Mouse (Mus musculus) embryonic facial prominence, embryonic 11.5 days (tissue): ENCODE results near the gene Slc8a1. TPM values are rescaled to one million over a fixed set of nuclear protein-coding genes. Genes with fewer than 3 reads are reported as not detected.
A peak's percentile ranks its signal among the peaks of the same experiment; 100 is the strongest.

Experiments used
- ATAC-seq: fragments of 200-750 bp; cut with Nextera tagmentation; replicated peaks from 2 replicates; pipeline ENCODE4 v1.8.0; 2017; ENCODE audit warnings: low read depth; ENCODE audit not compliant: insufficient number of reproducible peaks, low FRiP score, low TSS enrichment
- DNase-seq: peaks from one replicate; pipeline ENCODE4 v3.0.0-alpha.2; 2015; ENCODE audit warnings: low spot score
- H3K27ac ChIP-seq: fragments of 300-500 bp; sonication (generic); replicated peaks from 2 replicates; pipeline ENCODE4 v1.5.1; 2014; ENCODE audit warnings: mild to moderate bottlenecking, low read depth, low read length, control low read depth
- H3K27me3 ChIP-seq: fragments of 300-500 bp; sonication (generic); 2 replicates; pipeline ENCODE4 v1.6.1; 2014; ENCODE audit warnings: mild to moderate bottlenecking, low read length, moderate library complexity, mixed read lengths; ENCODE audit not compliant: control insufficient read depth, insufficient read depth
- H3K36me3 ChIP-seq: fragments of 300-500 bp; sonication (generic); replicated peaks from 2 replicates; pipeline ENCODE4 v1.6.1; 2014; ENCODE audit warnings: low read depth, mild to moderate bottlenecking, low read length, moderate library complexity, mixed read lengths; ENCODE audit not compliant: control insufficient read depth, insufficient read depth
- H3K4me1 ChIP-seq: fragments of 300-500 bp; sonication (generic); 2 replicates; pipeline ENCODE4 v1.6.1; 2014; ENCODE audit warnings: low read length, mixed read lengths; ENCODE audit not compliant: control insufficient read depth, insufficient read depth
- H3K4me2 ChIP-seq: fragments of 300-500 bp; sonication (generic); 2 replicates; pipeline ENCODE4 v1.6.1; 2014; ENCODE audit warnings: low read depth, mild to moderate bottlenecking, control low read depth, low read length, moderate library complexity
- H3K4me3 ChIP-seq: fragments of 300-500 bp; sonication (generic); 2 replicates; pipeline ENCODE4 v1.5.1; 2014; ENCODE audit warnings: low read depth, low read length, control low read depth
- H3K9ac ChIP-seq: fragments of 300-500 bp; sonication (generic); replicated peaks from 2 replicates; pipeline ENCODE4 v1.6.1; 2014; ENCODE audit warnings: mild to moderate bottlenecking, control low read depth, low read length
- H3K9me3 ChIP-seq: fragments of 300-500 bp; sonication (generic); replicated peaks from 2 replicates; pipeline ENCODE4 v1.6.1; 2016; ENCODE audit warnings: mild to moderate bottlenecking, low read length, inconsistent platforms, mixed read lengths; ENCODE audit not compliant: control insufficient read depth
- WGBS: fragments of 180-500 bp; shearing (Covaris S2); extraction: QIAGEN DNeasy Blood & Tissue Kit; methylation state at CpG from one replicate; pipeline ENCODE4 v1.1.7; 2014; 5-methylcytosine and 5-hydroxymethylcytosine counted together
- polyA plus RNA-seq: library from polyadenylated mRNA; unstranded; fragments of >200 nt; fragmentation: Nextera tagmentation; extraction: Ambion mirVana; gene quantifications from 2 replicates; pipeline ENCODE4 v1.2.1, GENCODE M21; 2014

The Slc8a1 gene
- polyA plus RNA-seq, 1 experiment from 2014 or later, result 3.1 TPM

DNA sequence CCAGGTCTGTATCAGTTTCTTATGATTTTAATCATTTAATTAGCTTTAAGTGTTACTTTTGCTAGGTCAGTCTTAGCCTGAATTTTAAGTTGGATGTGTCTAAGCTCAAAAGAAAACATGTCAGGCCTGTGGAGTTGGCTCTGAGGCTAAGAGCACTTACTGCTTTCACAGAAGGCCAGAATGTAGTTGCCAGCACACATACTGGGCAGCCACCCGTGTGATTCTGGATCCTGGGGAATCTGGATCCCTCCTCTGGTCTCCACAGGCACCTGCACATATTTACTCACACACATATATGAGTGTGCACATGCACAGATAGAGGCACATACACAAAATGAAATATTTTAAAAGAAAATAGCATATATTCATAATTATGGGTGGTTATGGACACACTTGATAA is 241.6 kb downstream of the Slc8a1 start:
- WGBS, result 73% methylated on average over 1 of the region's 1 CpGs
- Histone ChIP-seq H3K4me2 (no peak overlapping the region), H3K36me3 (no peaks in the 10 kb centered on the region)

DNA sequence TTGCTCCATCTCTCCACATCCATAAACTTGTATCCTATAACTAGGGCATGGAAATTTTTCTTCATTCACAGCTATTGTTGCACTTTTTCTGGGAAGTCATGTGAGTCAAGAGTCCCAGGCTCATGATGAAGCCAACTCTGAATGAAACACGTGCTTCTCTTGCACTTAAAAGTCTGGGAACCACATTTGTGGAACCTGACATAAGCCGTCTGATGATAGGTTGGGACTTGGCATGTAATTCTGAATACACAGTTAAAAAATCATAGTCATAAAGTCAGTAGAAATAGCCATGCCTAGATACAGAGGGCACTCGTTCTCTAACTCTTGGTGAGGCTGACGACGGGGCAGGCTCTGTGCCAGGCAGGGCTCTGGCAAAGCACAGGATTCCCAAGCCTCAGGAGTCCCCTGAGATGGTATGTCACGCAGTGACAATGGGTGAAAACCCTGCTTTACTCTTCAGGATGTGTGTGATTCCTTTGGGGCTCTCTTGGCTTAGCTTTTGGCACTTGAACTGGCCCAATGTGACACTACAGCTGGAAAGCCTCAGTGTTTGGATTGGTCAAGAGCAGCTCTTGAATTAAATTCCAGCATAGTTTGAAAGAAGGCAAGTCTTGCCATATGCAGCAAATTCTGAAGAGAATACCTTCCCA is 245.8 kb downstream of the Slc8a1 start:
- Histone ChIP-seq H3K4me2 (no peak overlapping the region), H3K27me3 (no peaks in the 10 kb centered on the region), H3K27ac (no peak overlapping the region), H3K4me3 (no peak overlapping the region), H3K9ac (no peak overlapping the region), H3K4me1 (no peaks in the 10 kb centered on the region), H3K9me3 (no peaks in the 10 kb centered on the region), H3K36me3 (no peaks in the 10 kb centered on the region)
- 90% methylated on average over 6 of the region's 6 CpGs for WGBS
- DNase-seq (no peak), ATAC-seq (no peak)

More for the DNA sequence above, 241.6 kb downstream of the Slc8a1 start:
- Histone ChIP-seq H3K4me1 (no peaks in the 10 kb centered on the region), H3K27me3 (no peaks in the 10 kb centered on the region), H3K9me3 (no peaks in the 10 kb centered on the region), H3K27ac (no peak overlapping the region), H3K9ac (no peak overlapping the region), H3K4me3 (no peak overlapping the region)
- ATAC-seq (no peak), DNase-seq (no peak)

DNA sequence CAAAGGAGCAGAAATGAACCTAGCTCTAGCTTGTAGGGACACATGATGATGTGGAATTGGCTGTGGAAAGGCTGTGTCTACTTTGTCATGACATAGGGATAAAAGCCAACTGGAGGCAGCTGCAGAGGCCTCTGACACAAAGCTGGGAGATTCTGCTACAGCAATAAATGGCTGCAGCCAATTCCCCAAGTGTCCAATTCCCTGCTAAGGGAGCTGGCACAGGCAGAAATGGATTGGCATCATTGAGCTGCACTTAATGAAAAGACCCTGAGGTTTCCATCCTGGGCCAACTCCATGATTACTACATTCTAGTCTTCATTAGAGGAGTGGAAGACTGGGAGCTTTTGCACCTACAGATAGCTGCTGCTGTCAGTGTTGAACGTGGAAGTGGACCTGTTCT is 251.8 kb downstream of the Slc8a1 start:
- H3K9me3 ChIP-seq, result no peaks in the 10 kb centered on the region

DNA sequence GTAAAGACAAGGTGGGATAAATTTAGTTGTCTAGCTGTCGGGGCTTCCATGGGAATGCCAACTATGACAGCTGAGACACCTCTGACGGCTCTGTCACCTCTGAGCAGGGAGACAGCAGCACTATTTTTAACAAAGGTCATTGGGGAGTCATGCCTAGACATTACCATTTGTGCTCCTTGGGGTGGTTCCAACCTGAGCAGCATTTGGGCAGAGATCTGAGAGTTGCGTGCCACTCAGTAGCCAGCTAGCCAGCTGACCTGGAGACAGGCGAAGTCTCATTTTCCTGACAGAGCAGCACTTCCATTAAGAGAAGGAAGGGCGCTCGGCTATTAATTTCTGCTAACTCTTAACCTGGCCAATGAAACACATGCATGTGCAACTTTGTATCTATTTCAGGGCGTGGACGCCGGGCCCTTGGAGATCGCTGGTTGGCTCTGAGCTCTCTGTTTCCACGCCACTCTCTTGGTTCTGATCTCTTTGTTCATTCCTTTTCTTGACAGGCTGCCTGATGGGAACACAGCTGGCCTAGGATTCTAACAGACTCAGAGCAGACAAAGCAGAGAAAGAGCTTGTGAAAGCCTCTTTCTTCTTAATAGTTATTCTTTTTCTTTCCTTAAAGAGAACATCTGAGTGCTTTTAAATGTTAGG is 256.2 kb downstream of the Slc8a1 start:
- ATAC-seq (no peak), DNase-seq (no peak)
- no peak overlapping the region for H3K27ac ChIP-seq
- no peaks in the 10 kb centered on the region for H3K27me3 ChIP-seq
- 76% methylated on average over 11 of the region's 11 CpGs for WGBS
- H3K4me2 ChIP-seq, result no peak overlapping the region
- no peaks in the 10 kb centered on the region for H3K36me3 ChIP-seq
- H3K9me3 ChIP-seq, result no peaks in the 10 kb centered on the region
- H3K4me3 ChIP-seq, result no peak overlapping the region
- H3K9ac ChIP-seq, result no peak overlapping the region
- H3K4me1 ChIP-seq, result no peaks in the 10 kb centered on the region

More for the DNA sequence above, 251.8 kb downstream of the Slc8a1 start:
- H3K4me2 ChIP-seq, result no peak overlapping the region
- no peak for ATAC-seq
- WGBS, result 89% methylated on average over 1 of the region's 1 CpGs
- H3K4me1 ChIP-seq, result no peaks in the 10 kb centered on the region
- no peaks in the 10 kb centered on the region for H3K27me3 ChIP-seq
- no peak overlapping the region for H3K4me3 ChIP-seq
- no peak for DNase-seq
- H3K9ac ChIP-seq, result no peak overlapping the region
- H3K27ac ChIP-seq, result no peak overlapping the region
- H3K36me3 ChIP-seq, result no peaks in the 10 kb centered on the region

DNA sequence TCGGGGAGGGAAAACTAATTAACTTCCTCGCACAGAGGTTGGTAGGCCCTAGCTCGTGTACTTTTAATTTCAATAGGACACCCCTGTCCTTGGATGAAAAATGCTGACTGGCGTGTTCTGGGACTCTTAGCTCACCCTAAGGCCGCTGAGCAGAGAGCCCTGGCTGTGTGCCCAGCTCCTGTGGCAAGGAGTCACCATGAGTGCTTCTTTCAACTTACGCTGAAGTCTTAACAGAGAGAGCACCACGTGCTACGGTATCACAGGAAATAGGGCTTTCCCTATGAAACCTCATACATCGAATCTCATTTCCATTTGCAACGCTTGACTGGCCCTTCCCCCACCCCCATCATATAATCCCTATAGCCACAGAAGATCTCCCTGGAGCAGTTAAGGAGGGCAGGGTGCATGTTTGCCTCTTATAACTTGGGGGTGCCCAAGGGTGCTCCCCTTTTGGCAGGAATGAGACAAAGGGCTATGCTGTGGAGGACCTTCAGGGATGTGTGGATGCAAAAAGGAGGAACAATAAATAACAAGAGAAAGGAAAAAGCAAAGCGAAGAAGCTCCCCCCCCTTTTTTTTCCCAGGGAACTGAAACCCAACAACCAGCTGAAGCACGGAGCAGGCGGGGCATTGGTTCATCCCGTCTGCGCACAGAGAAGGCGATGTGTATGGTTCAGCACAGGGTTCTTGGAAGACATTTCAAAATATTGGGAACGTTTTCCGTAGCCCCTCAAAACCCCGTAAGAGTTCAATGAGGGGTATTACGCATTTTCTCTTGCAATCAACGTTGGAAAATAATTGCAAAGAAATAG is 257.6 kb downstream of the Slc8a1 start:
- Histone ChIP-seq H3K9ac (no peak overlapping the region), H3K4me3 (no peak overlapping the region), H3K27ac (no peak overlapping the region), H3K9me3 (no peaks in the 10 kb centered on the region), H3K36me3 (no peaks in the 10 kb centered on the region), H3K4me2 (no peak overlapping the region), H3K4me1 (no peaks in the 10 kb centered on the region), H3K27me3 (no peaks in the 10 kb centered on the region)
- WGBS, result 73% methylated on average over 21 of the region's 21 CpGs
- DNase-seq (peak; percentile 32), ATAC-seq (peak; percentile 73; the same call in 1 of the 2 replicates)

DNA sequence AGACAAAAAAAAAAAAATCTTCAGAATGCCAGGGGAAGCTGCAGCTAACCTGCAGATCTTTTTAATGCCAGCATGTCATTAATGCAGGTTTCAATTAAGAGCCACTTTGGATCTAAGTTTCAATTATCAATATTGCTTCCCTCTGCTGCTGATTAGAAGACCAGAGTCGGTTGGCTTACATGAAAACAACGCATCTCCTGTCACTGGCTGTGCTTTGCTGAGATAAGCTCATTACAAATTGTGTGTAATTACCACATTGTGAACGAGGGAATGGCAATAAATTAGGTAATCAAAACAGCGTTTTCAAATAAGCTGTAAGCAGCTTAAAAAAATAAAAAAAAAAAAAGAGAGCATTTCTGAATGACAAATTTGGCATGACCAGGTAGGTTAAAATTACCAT is 258.4 kb downstream of the Slc8a1 start:
- ATAC-seq, result no peak
- 48% methylated on average over 4 of the region's 4 CpGs for WGBS

DNA sequence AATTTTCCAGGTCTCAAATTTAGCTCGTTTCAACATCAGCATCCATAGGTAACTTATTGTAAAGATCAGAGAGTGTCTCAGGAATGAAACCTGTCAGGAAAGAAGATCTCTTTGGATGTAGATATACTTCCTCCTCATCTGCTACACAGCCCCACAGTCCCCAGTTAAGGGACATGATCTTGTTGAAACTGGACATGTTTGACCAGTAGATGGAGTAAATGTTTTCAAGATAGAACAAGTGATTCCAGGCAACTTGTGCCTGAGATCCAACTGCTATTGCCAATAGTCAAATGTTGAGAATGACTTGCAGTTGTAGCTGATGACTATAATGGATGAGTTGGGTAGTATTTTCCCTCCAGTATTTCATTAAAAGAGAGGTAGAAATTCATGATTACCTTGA is 260.8 kb downstream of the Slc8a1 start:
- no peak for ATAC-seq
- 86% methylated on average over 1 of the region's 1 CpGs for WGBS
- Histone ChIP-seq H3K9ac (no peak overlapping the region), H3K4me2 (no peak overlapping the region), H3K4me3 (no peak overlapping the region), H3K4me1 (no peaks in the 10 kb centered on the region), H3K36me3 (no peaks in the 10 kb centered on the region), H3K9me3 (no peaks in the 10 kb centered on the region), H3K27ac (no peak overlapping the region), H3K27me3 (no peaks in the 10 kb centered on the region)
- no peak for DNase-seq

More for the DNA sequence above, 258.4 kb downstream of the Slc8a1 start:
- DNase-seq, result no peak
- no peaks in the 10 kb centered on the region for H3K27me3 ChIP-seq
- H3K4me3 ChIP-seq, result no peak overlapping the region
- H3K9me3 ChIP-seq, result no peaks in the 10 kb centered on the region
- no peak overlapping the region for H3K4me2 ChIP-seq
- no peaks in the 10 kb centered on the region for H3K36me3 ChIP-seq
- no peaks in the 10 kb centered on the region for H3K4me1 ChIP-seq
- H3K27ac ChIP-seq, result no peak overlapping the region
- no peak overlapping the region for H3K9ac ChIP-seq

DNA sequence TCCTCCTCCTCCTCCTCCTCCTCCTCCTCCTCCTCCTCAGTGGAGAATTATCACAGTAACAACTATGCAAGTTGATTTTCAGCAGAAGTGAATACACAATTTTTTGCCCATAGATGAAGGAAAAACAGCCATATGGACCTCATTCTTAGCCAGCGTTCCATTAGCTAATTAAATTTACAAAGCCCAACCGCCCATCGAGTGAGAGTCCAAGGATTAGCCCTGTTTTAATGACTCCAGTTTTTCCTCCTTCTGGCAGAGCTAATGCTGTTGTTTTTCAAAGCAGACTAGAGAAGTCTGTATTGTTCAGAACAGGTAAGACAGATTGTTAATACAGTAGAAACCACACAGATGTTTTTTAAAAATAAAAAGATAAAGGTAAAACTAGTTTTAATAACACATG is 264.8 kb downstream of the Slc8a1 start:
- Histone ChIP-seq H3K9me3 (no peaks in the 10 kb centered on the region), H3K4me1 (no peaks in the 10 kb centered on the region), H3K4me2 (no peak overlapping the region), H3K4me3 (no peak overlapping the region), H3K9ac (no peak overlapping the region), H3K27ac (no peak overlapping the region), H3K36me3 (no peaks in the 10 kb centered on the region), H3K27me3 (no peaks in the 10 kb centered on the region)
- 44% methylated on average over 3 of the region's 3 CpGs for WGBS
- DNase-seq (no peak), ATAC-seq (no peak)
